Mouse (Mus musculus) heart, postnatal 10 days (tissue): ENCODE measurements at regions not wholly inside any gene's neighbourhood (a gene's known extent, or its start where the extent isn't known, plus 50 kb on each side); places are given as distances from the start of the nearest gene placed in this dataset.

ENCODE experiments used
- DNase-seq, 2 experiments: peaks; one replicate each; pipeline ENCODE4 v3.0.0; 2021
- intact Hi-C: fragments of 180-260 bp; cut with DNase I; formaldehyde crosslinking; loops from one replicate; pipeline ENCODE4 v1.15.1; 2025

DNA sequence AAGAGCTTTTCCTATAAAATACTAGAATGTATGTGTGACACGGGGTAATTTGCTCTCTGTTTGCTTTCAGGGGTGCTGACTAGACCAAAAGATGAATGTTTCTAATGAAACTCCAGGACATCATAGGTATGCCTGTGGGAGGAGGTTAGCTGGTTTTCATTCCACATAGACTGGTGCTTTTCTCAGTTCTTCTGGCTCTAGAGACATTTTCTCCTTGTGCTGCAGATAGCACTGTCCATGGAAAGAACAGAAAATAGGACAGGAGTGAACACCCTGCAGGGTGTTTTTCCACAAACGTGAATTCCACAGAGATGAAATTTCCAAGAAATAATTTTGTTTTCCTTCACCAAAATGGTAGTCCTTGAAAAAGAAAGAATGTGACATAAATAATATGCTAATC, 1016.0 kb upstream of the Cited2 start:
- intact Hi-C loops: no loop called here
- DNase-seq: no peak

DNA sequence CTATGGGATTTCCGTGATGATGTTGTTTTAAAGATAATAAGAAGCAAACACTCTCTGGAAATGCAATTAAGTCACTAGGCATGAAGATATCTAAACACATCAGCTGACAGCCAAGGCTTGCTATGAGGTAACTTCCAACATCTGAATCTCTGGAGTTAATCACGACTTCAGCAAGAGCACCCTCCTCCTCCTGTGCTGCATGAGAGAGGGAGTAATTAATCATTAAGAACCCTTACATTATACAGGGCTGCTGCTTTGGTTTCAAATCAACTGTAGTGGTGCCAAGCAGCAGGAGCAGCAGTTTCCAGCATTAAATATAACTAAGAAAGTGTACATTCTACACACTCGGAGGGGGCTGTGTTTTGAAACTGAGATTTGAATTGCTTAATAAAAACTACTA, 1009.9 kb upstream of the Cited2 start:
- intact Hi-C loops: no loop called here
- no peak for DNase-seq

GRCm38 (mm10) chr10:16714065-16714464, 1009.0 kb upstream of the Cited2 start:
- DNase-seq: no peak
- intact Hi-C loops: no loop called here

- DNase-seq: no peak
- intact Hi-C loops: no loop called here
Observed at GRCm38 (mm10) chr10:16714526-16714925, 1008.5 kb upstream of the Cited2 start.

DNA sequence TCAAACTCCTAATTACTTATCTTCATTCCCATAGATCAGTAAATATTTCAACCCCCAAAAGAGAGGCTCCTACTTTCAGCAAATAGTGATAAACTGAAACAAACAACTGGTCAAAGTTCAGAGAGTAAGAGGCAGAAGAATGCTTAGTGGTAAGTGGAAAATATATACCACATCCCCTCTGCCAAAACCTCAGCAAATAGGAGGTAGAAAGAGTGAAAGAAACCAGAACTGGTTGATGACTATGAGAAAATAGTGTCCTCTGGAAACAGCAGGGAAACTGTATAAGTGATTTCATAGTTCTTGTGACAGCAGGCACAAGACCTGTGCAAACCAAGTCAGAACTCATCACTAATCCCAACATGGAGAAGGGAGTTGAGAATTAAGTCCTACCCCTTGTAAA, 980.8 kb upstream of the Cited2 start:
- intact Hi-C loops: no loop called here
- DNase-seq: no peak

GRCm38 (mm10) chr10:16751546-16751945, 971.5 kb upstream of the Cited2 start:
- intact Hi-C loops: no loop called here
- no peak for DNase-seq

DNA sequence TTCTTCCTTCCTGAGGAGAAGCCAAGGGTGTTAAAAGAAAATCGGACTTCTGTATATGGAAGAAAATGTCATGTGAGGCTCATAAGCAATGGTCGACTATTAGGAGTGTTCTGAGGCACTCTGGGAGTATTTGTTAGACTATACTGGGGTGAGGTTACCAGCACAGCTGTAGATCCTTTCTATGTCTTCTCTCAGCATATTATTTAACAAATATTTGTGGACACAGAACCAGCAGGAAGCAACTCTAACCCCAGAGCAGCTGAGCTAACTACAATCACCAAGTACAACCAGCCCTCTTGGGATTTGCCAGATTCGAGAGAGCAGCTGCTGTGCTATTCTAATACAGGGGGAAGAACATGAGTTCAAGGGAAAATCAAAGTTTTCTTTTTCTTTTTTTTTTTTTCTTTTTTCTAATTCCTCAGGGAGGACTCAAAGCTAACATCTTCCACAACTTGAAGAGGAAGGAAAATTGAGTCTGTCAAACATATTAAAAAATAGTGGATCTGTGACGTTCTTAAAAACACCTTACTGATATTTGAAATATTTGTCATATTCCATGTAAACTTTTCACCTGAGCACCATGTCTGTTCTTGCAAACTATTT, 933.3 kb upstream of the Cited2 start:
- DNase-seq: peak; percentile 52 to 55
- intact Hi-C loops: no loop called here

GRCm38 (mm10) chr10:16803978-16804377, 919.0 kb upstream of the Cited2 start:
- intact Hi-C loops: loop anchor here (10.0 kb wide), 1 partner anchor 921 kb away; the partner anchor contains the start of gene Cited2
- DNase-seq: no peak

DNA sequence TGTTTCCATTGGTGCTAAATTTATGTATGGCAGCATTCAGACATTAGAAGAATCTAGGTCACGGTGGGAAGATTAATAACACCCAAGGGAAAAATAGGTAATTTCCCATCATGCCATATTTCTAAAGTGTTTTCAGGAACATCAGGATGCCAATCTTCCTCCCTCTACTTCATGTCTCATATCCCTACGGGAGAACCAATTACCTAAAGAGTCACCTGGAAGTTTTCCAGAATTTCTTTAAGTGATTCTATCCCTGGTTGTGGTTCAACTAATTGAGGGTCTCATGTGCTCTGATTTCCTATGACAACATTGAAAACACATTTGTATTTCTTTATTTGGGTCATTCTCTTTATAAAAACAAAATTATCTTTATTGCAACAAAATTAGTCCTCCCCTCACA, 912.3 kb upstream of the Cited2 start:
- DNase-seq: no peak
- intact Hi-C loops: no loop called here

GRCm38 (mm10) chr10:16814013-16814412, 909.0 kb upstream of the Cited2 start:
- DNase-seq: no peak
- intact Hi-C loops: no loop called here

GRCm38 (mm10) chr10:16861534-16861933, 861.5 kb upstream of the Cited2 start:
- intact Hi-C loops: loop anchor here (10.0 kb wide), 1 partner anchor 863 kb away; the partner anchor contains the start of gene Cited2

GRCm38 (mm10) chr10:16866914-16867313, 856.1 kb upstream of the Cited2 start:
- DNase-seq: no peak
- intact Hi-C loops: loop anchor here (10.0 kb wide), 1 partner anchor 858 kb away; the partner anchor contains the start of gene Cited2

More at GRCm38 (mm10) chr10:16861534-16861933, 861.5 kb upstream of the Cited2 start:
- DNase-seq: no peak

DNA sequence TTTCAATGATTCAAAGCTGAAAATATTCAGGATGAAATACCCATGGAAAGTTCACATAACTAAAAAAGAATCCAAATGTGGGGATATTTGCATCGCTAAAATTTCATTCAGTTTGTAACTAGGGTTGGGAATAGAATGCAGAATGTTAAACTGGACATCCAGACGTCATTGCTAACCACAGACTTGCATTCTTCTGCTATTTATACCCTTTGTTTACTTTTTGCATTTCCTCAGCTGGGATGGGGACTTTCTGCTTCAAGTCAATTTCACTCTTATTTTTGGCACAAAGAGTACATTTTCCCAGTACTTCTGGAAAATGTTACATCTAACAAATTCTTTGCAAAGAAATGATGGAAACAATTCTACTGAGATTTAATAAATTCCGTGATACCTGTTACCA, 848.9 kb upstream of the Cited2 start:
- intact Hi-C loops: no loop called here
- no peak for DNase-seq

GRCm38 (mm10) chr10:16878197-16878596, 844.8 kb upstream of the Cited2 start:
- intact Hi-C loops: no loop called here
- DNase-seq: no peak

- intact Hi-C loops: no loop called here
- DNase-seq: no peak
Observed at GRCm38 (mm10) chr10:16893316-16893715, 829.7 kb upstream of the Cited2 start.

- no peak for DNase-seq
- intact Hi-C loops: no loop called here
Observed at GRCm38 (mm10) chr10:16895332-16895731, 827.7 kb upstream of the Cited2 start.

DNA sequence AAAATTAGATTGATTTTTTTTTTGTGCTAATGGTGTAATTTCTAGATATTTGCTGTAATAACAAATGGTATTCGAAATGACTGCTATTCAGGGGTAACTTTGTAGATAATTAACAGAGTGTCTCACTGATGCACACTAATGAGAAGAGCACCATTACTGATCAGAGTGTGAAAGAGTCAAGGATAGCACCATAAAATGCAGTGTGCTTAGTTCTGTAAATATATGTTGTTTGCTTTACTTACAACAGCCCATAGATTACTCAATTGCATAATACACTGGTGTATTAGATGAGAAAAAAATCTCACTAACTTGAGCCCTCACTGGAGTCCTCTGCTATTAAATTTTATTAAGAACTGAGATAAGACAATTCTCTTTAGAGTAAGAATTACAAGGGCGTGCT, 800.1 kb upstream of the Cited2 start:
- no peak for DNase-seq
- intact Hi-C loops: no loop called here

DNA sequence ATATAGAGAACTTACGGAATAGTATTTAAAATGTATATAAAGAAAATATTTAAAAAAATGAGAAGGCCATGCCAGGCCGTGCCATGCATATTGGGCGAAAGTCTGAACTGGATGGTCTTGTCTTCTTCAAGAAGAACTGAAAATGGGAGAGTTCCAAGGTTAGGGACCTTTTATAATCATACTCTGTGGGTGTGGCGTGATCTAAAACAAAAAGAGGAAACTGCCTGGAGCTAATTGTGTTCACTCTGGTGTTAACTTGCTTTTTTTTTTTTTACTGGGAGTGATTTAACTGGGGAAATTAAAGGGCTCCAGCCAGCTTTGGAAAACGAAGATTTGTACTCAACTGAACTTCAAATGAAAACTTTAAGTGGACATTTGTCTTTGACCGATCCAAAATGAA, 799.2 kb upstream of the Cited2 start:
- DNase-seq: no peak
- intact Hi-C loops: no loop called here

DNA sequence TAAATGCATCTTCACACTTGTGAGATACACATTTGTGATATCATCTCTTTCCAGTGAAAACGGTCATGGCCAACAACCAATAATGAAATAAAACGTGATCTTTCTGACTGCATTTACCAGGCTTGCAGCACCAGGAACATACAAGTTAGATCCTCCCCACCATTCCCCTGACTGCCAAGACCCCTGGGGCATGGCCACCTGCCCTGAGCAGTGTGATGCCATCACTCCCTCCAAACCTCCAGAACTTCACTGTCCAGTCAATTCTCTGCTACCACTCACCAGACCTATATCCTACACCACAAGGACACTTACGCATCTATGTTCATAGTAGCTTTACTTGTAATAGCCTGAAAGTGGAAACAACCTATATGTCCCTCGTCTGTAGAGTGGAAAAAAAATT, 785.3 kb upstream of the Cited2 start:
- intact Hi-C loops: no loop called here
- DNase-seq: no peak

GRCm38 (mm10) chr10:16951636-16952035, 771.4 kb upstream of the Cited2 start:
- DNase-seq: no peak
- intact Hi-C loops: no loop called here

- intact Hi-C loops: no loop called here
- no peak for DNase-seq
Observed at GRCm38 (mm10) chr10:16960971-16961370, 762.0 kb upstream of the Cited2 start.

DNA sequence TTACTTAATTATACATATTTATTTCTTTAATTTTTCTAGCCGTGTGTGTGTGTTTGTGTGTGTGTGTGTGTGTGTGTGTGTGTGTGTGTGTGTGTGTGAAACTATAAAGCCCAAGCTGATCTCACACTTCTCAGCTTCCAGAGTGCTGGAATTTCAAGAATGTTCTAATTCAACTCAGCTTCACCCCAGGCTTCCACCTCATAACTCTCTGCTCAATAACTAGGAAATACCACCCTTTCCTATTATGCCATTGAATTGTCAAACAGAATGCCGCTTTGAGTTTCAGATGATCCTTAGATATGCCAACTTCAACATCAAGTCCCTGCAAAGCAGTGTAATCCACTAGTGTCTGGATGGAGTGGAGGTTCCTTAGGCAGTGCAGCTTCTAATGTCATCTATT, 760.6 kb upstream of the Cited2 start:
- intact Hi-C loops: no loop called here
- no peak for DNase-seq

- intact Hi-C loops: no loop called here
- no peak for DNase-seq
Observed at GRCm38 (mm10) chr10:16978770-16979169, 744.2 kb upstream of the Cited2 start.
